Mouse (Mus musculus) liver, embryonic 11.5 days (tissue): ENCODE measurements around the gene Sun2. TPM values are rescaled to one million over a fixed set of nuclear protein-coding genes. Genes with fewer than 3 reads are reported as not detected.

Source experiments
- ATAC-seq: fragments of 200-750 bp; cut with Nextera tagmentation; replicated peaks from 2 replicates; pipeline ENCODE4 v1.8.0; 2017; ENCODE audit warnings: moderate number of reproducible peaks, mild to moderate bottlenecking, moderate TSS enrichment, moderate library complexity; ENCODE audit not compliant: low FRiP score
- DNase-seq: peaks from one replicate; pipeline ENCODE4 v3.0.0-alpha.2; 2017; ENCODE audit warnings: low spot score
- H3K27ac ChIP-seq: fragments of 300-500 bp; sonication (generic); 2 replicates; pipeline ENCODE4 v1.5.1; 2014; ENCODE audit warnings: mild to moderate bottlenecking, low read depth, low read length, control low read depth
- H3K27me3 ChIP-seq: fragments of 300-500 bp; sonication (generic); replicated peaks from 2 replicates; pipeline ENCODE4 v1.6.1; 2014; ENCODE audit warnings: low read length, mixed read lengths; ENCODE audit not compliant: control insufficient read depth, insufficient read depth
- H3K36me3 ChIP-seq: fragments of 300-500 bp; sonication (generic); 2 replicates; pipeline ENCODE4 v1.6.1; 2014; ENCODE audit warnings: mild to moderate bottlenecking, low read length, moderate library complexity, mixed read lengths; ENCODE audit not compliant: control insufficient read depth, insufficient read depth
- H3K4me1 ChIP-seq: fragments of 300-500 bp; sonication (generic); replicated peaks from 2 replicates; pipeline ENCODE4 v1.6.1; 2014; ENCODE audit warnings: low read length, mixed read lengths; ENCODE audit not compliant: control insufficient read depth, insufficient read depth
- H3K4me2 ChIP-seq: fragments of 300-500 bp; sonication (generic); 2 replicates; pipeline ENCODE4 v1.6.1; 2014; ENCODE audit warnings: mild to moderate bottlenecking, control low read depth, moderate library complexity
- H3K4me3 ChIP-seq: fragments of 300-500 bp; sonication (generic); 2 replicates; pipeline ENCODE4 v1.5.1; 2014; ENCODE audit warnings: low read depth, low read length, control low read depth
- H3K9ac ChIP-seq: fragments of 300-500 bp; sonication (generic); 2 replicates; pipeline ENCODE4 v1.6.1; 2014; ENCODE audit warnings: low read depth, low read length, control low read depth
- H3K9me3 ChIP-seq: fragments of 300-500 bp; sonication (generic); 2 replicates; pipeline ENCODE4 v1.6.1; 2016; ENCODE audit warnings: low read length, inconsistent platforms, mixed read lengths; ENCODE audit not compliant: control insufficient read depth
- WGBS: fragments of 180-500 bp; shearing (Covaris S2); extraction: QIAGEN DNeasy Blood & Tissue Kit; methylation state at CpG from one replicate; pipeline ENCODE4 v1.1.7; 2014; 5-methylcytosine and 5-hydroxymethylcytosine counted together
- polyA plus RNA-seq: library from polyadenylated mRNA; unstranded; fragments of >200 nt; fragmentation: Nextera tagmentation; extraction: Ambion mirVana; gene quantifications from 2 replicates; pipeline ENCODE4 v1.2.1, GENCODE M21; 2014

Sun2 gene
- polyA plus RNA-seq, 1 experiment from 2014 or later, result 2.2 TPM

- WGBS, result under 1% methylated on average over 23 of the region's 23 CpGs
- Histone ChIP-seq H3K4me3 (peak overlapping the region; percentile 95), H3K27me3 (no peaks in the 10 kb centered on the region), H3K36me3 (peaks cover 7% of the 10 kb centered on the region), H3K4me1 (peaks cover 25% of the 10 kb centered on the region), H3K9me3 (no peaks in the 10 kb centered on the region), H3K4me2 (peak overlapping the region; percentile 97), H3K27ac (no peak overlapping the region), H3K9ac (peak overlapping the region; percentile 83)
- ATAC-seq (peak; percentile 16), DNase-seq (no peak)
Measured at GRCm38 (mm10) chr15:79742706-79743023, 329 bp upstream of the Sun2 start.

- DNase-seq (no peak), ATAC-seq (no peak)
- H3K36me3 ChIP-seq, result peaks cover 16% of the 10 kb centered on the region
- H3K9ac ChIP-seq, result peak overlapping the region; percentile 83
- no peaks in the 10 kb centered on the region for H3K9me3 ChIP-seq
- no peaks in the 10 kb centered on the region for H3K27me3 ChIP-seq
- 19% methylated on average over 14 of the region's 14 CpGs for WGBS
- peaks cover 25% of the 10 kb centered on the region for H3K4me1 ChIP-seq
- peak overlapping the region; percentile 97 for H3K4me2 ChIP-seq
- no peak overlapping the region for H3K27ac ChIP-seq
- H3K4me3 ChIP-seq, result peak overlapping the region; percentile 95
Measured at GRCm38 (mm10) chr15:79741173-79741858, 1.0 kb downstream of the Sun2 start.

- no peaks in the 10 kb centered on the region for H3K9me3 ChIP-seq
- peaks cover 25% of the 10 kb centered on the region for H3K4me1 ChIP-seq
- no peaks in the 10 kb centered on the region for H3K27me3 ChIP-seq
- H3K36me3 ChIP-seq, result peaks cover 16% of the 10 kb centered on the region
- no peak overlapping the region for H3K27ac ChIP-seq
- H3K4me3 ChIP-seq, result peak overlapping the region; percentile 95; the same call in 1 of the 2 replicates
- 37% methylated on average over 3 of the region's 3 CpGs for WGBS
- ATAC-seq (no peak), DNase-seq (no peak)
- no peak overlapping the region for H3K9ac ChIP-seq
- peak overlapping the region; percentile 97 for H3K4me2 ChIP-seq
Measured at GRCm38 (mm10) chr15:79740739-79741138, 1.6 kb downstream of the Sun2 start.

GRCm38 (mm10) chr15:79734311-79734710 lies 8.0 kb downstream of the Sun2 start:
- Histone ChIP-seq H3K4me1 (no peaks in the 10 kb centered on the region), H3K27ac (no peak overlapping the region), H3K4me2 (no peak overlapping the region), H3K36me3 (peaks cover 25% of the 10 kb centered on the region), H3K4me3 (no peak overlapping the region), H3K27me3 (no peaks in the 10 kb centered on the region), H3K9me3 (no peaks in the 10 kb centered on the region), H3K9ac (no peak overlapping the region)
- DNase-seq, result no peak
- WGBS, result 91% methylated on average over 8 of the region's 8 CpGs
- ATAC-seq, result no peak

GRCm38 (mm10) chr15:79733640-79734039 lies 8.7 kb downstream of the Sun2 start:
- WGBS, result 71% methylated on average over 4 of the region's 4 CpGs
- no peaks in the 10 kb centered on the region for H3K27me3 ChIP-seq
- H3K9ac ChIP-seq, result no peak overlapping the region
- H3K36me3 ChIP-seq, result peaks cover 24% of the 10 kb centered on the region
- H3K4me2 ChIP-seq, result no peak overlapping the region
- H3K4me3 ChIP-seq, result no peak overlapping the region
- no peak for ATAC-seq
- no peak overlapping the region for H3K27ac ChIP-seq
- H3K9me3 ChIP-seq, result no peaks in the 10 kb centered on the region
- no peaks in the 10 kb centered on the region for H3K4me1 ChIP-seq
- no peak for DNase-seq

GRCm38 (mm10) chr15:79733192-79733591 lies 9.1 kb downstream of the Sun2 start:
- no peak for ATAC-seq
- WGBS, result 93% methylated on average over 8 of the region's 8 CpGs
- no peaks in the 10 kb centered on the region for H3K9me3 ChIP-seq
- H3K4me1 ChIP-seq, result no peaks in the 10 kb centered on the region
- H3K27me3 ChIP-seq, result no peaks in the 10 kb centered on the region
- no peak for DNase-seq
- H3K27ac ChIP-seq, result no peak overlapping the region
- H3K4me3 ChIP-seq, result no peak overlapping the region
- H3K9ac ChIP-seq, result no peak overlapping the region
- H3K4me2 ChIP-seq, result no peak overlapping the region
- H3K36me3 ChIP-seq, result peaks cover 22% of the 10 kb centered on the region

GRCm38 (mm10) chr15:79731554-79731953 lies 10.8 kb downstream of the Sun2 start:
- WGBS, result 81% methylated on average over 7 of the region's 7 CpGs
- DNase-seq (no peak), ATAC-seq (no peak)
- Histone ChIP-seq H3K4me3 (no peak overlapping the region), H3K27ac (no peak overlapping the region), H3K9ac (no peak overlapping the region), H3K4me1 (no peaks in the 10 kb centered on the region), H3K9me3 (no peaks in the 10 kb centered on the region), H3K36me3 (peaks cover 21% of the 10 kb centered on the region), H3K27me3 (no peaks in the 10 kb centered on the region), H3K4me2 (no peak overlapping the region)

GRCm38 (mm10) chr15:79728731-79729388 lies 13.5 kb downstream of the Sun2 start:
- no peaks in the 10 kb centered on the region for H3K27me3 ChIP-seq
- no peak overlapping the region for H3K9ac ChIP-seq
- DNase-seq (no peak), ATAC-seq (no peak)
- no peaks in the 10 kb centered on the region for H3K4me1 ChIP-seq
- no peak overlapping the region for H3K4me3 ChIP-seq
- no peaks in the 10 kb centered on the region for H3K9me3 ChIP-seq
- 76% methylated on average over 10 of the region's 10 CpGs for WGBS
- no peak overlapping the region for H3K27ac ChIP-seq
- H3K4me2 ChIP-seq, result no peak overlapping the region
- H3K36me3 ChIP-seq, result peaks cover 20% of the 10 kb centered on the region

GRCm38 (mm10) chr15:79728311-79728710 lies 14.0 kb downstream of the Sun2 start:
- 92% methylated on average over 5 of the region's 5 CpGs for WGBS
- H3K27ac ChIP-seq, result no peak overlapping the region
- H3K9ac ChIP-seq, result no peak overlapping the region
- ATAC-seq, result no peak
- H3K27me3 ChIP-seq, result no peaks in the 10 kb centered on the region
- H3K4me1 ChIP-seq, result no peaks in the 10 kb centered on the region
- peaks cover 16% of the 10 kb centered on the region for H3K36me3 ChIP-seq
- no peak overlapping the region for H3K4me2 ChIP-seq
- H3K9me3 ChIP-seq, result no peaks in the 10 kb centered on the region
- DNase-seq, result no peak
- no peak overlapping the region for H3K4me3 ChIP-seq
